Mouse (Mus musculus): ENCODE measurements at regions not wholly inside any gene's neighbourhood (a gene's known extent, or its start where the extent isn't known, plus 50 kb on each side); places are given as distances from the start of the nearest gene placed in this dataset.
"Not testable (repeated sequence)": the region's sequence is repeated elsewhere in the genome, so short reads cannot be mapped to it uniquely, and the experiment has no call there.

DNA sequence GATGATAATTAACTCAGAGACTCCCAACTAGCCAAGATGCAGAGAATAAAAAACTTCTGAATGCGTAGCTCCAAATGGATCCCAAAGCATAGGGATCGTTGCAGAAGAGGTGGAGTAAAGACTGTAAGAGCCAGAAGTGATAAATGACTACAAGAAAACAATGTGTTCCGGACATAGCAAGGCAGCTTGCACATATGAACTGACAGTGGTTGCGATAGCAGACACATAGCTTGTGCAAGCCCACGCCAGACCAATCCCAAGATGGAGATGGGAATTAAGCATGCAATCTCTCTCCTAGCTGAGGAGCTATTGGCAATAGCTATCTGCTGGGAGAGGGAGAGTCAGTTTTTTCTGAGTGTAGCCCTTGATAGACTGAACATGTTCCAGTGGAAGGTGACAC, 248.5 kb upstream of the Pik3r1 start:
- intact Hi-C loops (cut with DNase I): no loop called here
- DNase-seq: no peak

DNA sequence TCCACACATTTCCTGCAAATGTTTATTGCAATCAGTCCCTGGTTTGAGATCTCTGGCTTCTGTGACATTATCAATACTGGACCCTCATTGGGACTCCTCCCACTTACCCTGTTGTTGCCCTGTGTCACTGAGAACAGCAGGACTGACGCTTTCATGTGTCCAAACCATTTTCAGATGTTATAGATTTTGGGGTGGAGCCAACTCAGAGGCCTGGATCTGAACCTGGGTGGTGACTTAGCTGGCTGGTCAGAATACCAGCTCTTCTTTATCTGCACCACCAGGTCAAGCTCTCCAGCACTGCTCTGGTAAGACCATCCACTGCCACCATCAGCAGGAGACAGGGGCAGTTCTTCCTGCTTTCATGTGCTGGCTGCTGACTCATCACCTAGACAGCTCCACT, 254.3 kb upstream of the Pik3r1 start:
- DNase-seq: no peak
- intact Hi-C loops (cut with DNase I): no loop called here

DNA sequence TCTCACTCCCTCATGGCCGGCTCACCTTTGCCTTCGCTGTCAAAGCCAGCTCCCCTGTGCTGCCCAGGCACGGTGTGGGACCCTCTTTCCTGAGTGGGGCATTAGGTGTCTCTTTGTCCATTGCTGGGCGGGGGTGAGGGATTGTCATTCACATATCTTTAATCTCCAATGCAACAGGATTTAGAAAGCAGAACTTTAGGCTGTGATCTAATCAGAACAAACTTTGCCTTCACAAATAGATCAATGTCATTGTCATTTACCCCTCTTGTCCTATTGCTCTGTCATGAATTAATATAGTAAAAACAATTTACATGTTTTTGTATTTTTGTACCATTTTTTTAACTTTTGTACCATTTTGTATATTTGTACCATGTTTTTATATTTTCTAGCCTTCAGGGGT, 254.7 kb upstream of the Pik3r1 start:
- intact Hi-C loops (cut with DNase I): no loop called here
- no peak for DNase-seq

DNA sequence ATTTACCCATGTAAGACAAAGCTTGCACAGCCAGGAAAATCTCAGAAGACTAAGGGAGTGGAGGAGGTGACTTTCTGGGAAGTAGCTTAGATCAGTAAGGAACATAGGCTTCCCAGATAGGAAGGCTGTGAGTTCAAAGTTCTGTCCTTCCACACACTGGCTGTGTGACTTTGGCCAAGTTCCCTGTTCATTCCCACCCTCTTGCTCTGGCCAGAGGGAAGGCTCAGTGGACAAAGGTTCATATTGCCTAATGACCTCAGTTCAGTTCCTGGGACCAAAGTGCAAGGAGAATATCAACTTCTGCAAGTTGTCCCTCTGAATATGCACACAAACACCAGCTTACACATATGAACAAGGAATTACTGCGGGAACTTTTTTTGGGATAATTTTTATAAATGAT, 255.6 kb upstream of the Pik3r1 start:
- no peak for DNase-seq

DNA sequence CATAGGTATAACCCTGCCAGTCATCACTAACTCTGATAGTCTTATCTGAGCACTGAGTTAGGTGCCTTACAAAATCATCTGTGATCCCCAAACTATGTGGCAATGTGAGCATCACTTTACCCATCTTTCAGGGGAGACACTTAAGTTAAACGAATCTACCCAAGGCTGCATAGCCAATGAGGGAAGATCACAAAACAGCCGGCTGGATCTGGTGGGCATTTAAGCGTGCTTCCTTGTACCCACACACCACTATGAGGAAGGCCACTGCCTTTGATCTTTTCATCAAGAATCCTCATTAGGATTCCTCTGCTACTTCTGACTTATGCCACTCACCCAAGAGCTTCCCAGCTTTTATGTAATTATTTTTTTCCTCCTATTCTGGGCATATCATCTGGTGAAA, 257.1 kb upstream of the Pik3r1 start:
- DNase-seq: no peak
- intact Hi-C loops (cut with DNase I): no loop called here

More for the DNA sequence above, 255.6 kb upstream of the Pik3r1 start:
- intact Hi-C loops (cut with DNase I): no loop called here

DNA sequence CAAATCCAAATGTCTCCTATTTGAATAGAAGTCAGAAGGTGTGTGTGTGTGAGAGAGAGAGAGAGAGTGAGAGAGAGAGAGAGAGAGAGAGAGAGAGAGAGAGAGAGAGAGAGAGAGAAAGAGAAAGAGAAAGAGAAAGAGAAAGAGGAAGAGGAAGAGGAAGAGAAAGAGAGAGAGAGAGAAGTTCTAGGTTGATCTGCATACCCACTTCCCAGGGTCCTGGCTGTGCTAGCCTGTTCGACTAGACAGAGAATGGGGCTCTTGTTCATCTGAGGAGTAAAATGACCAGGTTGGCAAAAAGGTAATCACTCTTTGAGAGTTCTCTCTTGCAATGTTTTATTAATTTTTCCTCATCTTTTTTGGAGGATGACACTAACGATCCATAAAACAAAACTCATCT, 257.5 kb upstream of the Pik3r1 start:
- intact Hi-C loops (cut with DNase I); DNase-seq: not testable (repeated sequence)

DNA sequence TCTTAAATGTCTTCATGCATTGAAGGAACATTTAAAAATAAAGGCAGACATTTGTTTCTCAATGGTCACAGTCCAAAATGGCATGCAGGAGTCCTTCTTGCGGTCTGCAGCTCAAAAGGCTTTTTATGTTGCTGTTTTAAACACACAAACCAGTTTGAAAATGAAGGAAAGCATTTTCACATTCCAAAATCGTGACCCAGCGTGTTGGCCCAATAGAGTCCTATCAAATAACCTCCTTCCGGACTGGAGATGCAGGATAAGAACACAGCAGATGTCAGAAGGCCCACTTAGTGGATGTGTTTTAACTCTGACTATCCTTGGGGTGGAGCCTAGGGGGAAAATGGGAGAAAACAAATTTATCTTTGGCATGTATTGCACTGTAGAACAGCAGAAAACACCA, 263.4 kb upstream of the Pik3r1 start:
- intact Hi-C loops (cut with DNase I): no loop called here

DNA sequence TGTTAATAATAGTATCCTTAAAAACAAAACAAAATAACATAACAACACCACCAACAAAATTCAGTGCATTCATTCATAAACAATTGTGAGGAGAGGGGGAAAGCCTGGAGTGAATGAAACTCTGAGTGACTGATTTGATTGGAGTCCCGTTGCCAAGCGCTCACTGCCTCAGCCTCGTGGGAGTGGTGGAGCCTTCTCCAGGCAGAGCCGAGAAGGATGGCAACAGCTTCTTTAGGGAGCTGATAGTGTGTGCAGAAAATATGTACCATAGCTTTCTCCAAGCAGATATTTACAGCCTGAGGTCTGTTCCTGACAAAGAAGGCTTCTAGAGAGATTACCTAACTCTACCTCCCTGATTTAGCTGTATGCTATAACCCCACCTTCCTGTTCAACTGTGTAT, 266.5 kb upstream of the Pik3r1 start:
- intact Hi-C loops (cut with DNase I): no loop called here
- DNase-seq: no peak

More for the DNA sequence above, 263.4 kb upstream of the Pik3r1 start:
- no peak for DNase-seq

DNA sequence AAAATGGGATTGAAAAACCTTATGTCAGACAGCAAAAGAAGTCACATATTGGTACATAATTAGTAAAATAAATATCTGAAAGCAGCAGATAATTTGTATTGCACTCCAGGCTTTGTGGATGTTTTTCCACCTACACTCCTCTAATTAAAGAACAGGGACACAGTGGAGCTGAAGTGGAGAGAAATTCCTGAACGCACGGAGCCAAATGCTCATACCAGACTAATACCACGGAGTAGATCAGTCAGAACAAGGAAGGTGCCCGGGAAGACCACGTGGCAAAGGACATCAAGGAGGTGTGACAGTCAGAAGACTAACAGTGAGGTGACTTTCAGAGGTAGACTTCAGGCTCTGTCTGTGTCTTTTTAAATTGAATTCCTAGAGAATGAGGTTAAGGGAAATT, 268.0 kb upstream of the Pik3r1 start:
- intact Hi-C loops (cut with DNase I): no loop called here
- DNase-seq: no peak

DNA sequence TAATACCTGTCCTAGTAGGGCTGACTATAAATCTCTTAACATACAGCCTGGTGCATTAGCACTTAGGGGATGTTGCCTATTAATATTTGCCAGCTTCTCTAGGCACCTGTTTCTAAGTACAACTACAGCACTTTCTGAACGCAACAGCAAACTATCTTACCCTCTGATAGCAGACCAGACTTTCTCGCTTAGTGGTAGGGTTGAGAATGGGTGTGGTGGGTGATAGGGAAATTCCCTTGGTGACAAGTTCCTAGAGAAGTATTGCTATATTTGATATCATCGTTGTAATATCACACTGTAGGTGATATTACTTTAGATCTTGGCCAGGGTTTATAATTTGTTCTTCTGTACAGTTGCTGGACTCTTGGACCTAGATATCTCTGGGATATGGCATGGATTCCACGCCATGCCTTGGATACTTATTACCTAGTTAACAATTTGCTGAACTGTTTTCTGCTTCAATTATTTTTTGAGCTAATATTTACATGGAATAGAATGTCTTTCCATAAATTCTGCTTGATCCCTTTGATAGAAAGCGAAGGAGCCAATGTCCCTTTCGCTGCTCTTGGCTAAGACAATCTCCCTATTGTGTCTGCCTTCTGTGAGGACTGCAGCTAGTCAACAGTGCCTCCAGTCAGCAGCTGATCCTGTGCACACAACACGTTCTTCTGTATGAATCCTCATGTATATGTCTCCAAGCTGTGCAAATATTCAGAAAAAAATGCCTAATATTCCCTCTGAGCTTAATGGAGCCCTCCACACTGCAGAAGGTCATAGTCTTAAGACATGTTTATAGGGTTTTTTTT, 269.0 kb upstream of the Pik3r1 start:
- no peak for DNase-seq
- intact Hi-C loops (cut with DNase I): no loop called here

DNA sequence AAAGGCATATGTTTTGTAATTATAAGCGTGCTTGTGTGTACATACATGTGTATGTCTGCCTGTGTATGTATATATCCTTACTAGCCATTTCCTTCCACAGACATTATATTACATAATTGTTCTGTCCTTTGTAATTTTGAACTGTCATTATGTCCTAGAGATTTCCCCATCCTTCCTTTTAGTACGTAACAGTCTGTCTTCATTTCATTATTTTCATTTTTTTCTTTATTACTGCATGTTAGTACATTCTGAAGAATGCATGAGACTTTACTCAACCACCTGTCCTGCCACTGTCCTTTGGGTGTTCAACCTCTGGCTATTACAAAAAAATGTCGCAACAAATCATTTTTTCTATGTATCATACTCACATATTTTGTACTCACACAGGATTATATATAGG, 292.2 kb upstream of the Pik3r1 start:
- intact Hi-C loops (cut with DNase I): no loop called here
- no peak for DNase-seq

DNA sequence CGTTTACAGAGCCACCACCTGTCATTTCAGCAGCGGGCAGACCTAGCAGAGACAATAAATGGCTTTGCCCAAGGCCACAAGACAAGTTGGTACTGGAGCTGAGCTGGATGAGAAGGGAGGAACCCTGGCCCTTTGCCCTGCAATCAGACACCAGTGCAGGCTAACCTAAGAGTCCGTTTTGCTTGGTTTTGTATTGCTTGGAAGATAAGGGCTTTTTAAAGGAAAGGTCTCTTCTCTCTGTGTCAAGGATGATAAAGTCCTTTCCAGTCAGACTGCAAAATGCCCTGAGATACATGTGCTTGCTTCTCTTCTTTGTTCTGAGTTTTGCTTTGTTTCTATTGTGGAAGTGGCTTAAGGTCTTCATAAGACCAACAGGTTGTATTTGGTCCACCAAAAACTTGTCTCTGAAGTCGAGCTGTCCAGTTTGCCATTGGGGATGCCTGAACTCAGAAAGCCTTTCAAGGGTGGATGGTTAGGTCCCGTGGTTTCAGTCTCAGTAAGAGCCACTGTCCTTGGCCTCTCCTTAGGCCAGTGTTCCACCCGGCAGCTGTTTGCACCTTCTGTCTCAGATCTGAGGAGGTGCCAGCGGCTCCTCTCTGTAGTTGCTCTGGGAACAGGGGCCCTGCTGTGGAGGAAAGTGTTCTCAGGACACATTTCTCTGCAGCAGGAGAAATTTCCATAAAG, 296.7 kb upstream of the Pik3r1 start:
- peak; percentile 24 for DNase-seq
- intact Hi-C loops (cut with DNase I): no loop called here

DNA sequence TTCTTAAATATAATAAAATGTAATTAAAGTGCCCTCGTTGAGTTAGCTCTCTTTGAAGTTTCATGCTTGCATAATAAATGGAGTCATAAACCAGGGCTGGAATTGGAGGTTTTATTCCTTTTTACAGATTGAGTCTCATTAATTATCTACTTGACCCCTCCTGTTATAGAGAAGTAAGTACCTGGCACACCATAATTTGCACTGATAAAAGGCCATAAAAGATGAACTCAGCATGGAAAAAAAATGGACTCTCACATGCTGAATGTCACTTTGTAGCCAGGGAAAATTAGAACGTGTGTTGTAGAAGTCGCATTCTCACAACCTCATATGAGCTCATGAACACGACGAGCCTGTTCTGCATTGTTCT, 297.2 kb upstream of the Pik3r1 start:
- DNase-seq: no peak
- intact Hi-C loops (cut with DNase I): no loop called here

DNA sequence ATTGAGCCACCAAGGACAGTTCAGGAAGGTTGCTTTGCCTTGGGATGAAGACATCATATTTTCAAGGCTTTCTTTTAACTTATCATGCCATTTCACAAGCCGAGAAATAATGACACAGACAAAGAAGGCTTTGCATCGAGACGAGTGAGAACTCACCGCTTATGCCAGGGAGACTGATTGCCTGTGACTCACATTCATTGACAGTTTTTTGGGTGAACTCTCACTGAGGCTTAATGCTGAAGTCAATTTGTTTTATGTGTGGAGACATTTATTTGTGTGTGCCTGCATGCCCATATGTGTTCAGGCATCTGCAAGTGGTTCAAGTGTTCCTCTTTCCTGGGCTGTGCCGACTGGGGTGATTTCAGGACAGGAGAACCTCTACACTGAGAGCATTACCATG, 297.8 kb upstream of the Pik3r1 start:
- intact Hi-C loops (cut with DNase I): no loop called here
- DNase-seq: no peak

DNA sequence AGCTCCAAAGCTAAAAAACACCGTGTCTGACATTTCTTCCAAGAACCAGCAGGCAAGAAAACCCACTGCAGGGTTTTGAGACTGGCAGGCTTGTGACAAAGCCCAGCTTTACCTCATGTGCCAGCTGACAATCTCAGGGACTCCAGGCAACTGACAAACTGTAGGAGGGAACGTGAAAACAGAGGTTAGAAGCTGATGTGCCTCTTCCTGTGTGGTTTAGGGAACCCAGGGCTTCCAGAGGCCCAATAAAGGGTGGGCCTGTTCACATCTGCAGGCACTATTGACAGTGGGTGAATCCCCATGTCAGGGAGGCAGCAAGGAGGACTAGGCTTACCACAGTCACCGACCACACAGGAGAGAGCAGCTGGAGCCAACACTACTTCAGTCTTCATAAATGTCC, 302.7 kb upstream of the Pik3r1 start:
- no peak for DNase-seq
- intact Hi-C loops (cut with DNase I): no loop called here

DNA sequence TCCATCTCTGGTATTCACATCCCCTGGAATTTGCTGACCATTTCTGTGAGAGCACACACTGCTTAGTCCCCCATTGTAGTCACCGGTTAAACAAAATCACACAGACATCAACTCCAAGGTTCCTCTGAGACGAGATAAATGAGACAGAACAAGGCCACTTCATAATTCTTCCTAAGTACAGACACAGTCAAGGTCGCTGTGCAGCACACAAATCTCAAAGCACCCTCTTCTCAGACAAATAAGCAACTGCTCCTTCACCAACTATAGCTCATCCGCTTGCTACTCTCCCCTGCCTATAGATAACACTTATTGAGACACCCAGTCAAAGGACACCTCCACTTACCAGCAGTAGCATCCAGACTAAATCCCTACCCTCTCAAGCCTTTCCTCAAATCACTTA, 304.3 kb upstream of the Pik3r1 start:
- no peak for DNase-seq
- intact Hi-C loops (cut with DNase I): no loop called here

DNA sequence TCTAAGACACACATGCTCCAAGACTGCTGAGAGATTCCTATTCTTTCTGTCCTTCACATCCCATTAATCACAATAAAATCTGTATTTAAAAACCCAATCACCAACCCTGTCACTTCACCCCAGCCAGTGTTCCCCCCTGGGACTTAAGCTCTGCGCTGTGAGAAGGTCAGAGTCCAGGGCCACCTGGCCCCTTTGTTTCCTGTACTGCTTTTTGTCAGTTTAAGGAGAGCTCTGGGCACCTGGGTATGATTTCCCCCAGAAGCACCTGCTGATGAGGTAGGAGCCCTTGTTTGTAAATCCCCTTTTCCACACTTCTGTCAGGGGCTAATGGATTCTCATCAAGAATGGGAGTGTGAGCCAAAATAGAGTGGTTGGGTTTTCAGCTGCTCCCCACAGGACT, 319.7 kb upstream of the Pik3r1 start:
- DNase-seq: no peak
- intact Hi-C loops (cut with DNase I): no loop called here

DNA sequence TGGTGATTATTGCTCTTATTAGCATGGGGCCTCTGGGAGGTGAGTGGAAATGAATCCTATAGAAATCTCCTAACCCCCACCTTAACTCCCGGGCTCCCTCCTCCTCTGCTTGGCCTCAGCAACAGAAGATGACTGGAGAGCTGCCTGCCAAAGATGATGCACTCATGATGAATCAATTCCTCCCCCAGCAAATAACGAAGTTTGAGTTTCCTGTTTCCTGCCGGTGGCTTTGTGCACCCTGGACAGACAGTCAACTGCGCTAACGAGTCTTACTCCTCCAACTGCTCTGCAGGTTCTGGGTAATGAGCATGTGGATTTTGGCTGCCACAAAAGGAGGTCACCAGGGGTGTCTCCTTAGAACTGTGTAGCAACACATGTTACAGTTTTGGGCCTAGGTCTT, 321.5 kb upstream of the Pik3r1 start:
- intact Hi-C loops (cut with DNase I): no loop called here
- no peak for DNase-seq

DNA sequence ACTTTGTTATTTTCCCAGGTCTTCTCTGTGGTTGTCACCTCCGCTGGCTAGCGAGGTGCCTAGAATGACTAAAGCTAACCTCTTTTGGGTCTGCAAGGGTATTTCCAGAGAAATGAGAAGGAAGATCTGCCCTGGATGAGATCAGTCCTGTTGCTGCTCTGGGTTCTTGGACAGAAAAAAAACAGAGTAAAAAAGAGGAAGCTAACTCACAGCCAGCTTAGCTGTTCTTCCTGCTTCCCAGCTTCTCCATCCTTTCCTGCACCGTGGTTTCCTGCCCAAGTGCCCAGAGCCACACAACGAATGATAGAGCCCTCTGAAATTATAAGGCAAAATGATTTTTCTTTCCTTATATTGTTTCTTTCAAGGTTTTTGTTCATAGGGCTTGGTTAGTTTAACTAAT, 326.2 kb upstream of the Pik3r1 start:
- no peak for DNase-seq
- intact Hi-C loops (cut with DNase I): no loop called here

DNA sequence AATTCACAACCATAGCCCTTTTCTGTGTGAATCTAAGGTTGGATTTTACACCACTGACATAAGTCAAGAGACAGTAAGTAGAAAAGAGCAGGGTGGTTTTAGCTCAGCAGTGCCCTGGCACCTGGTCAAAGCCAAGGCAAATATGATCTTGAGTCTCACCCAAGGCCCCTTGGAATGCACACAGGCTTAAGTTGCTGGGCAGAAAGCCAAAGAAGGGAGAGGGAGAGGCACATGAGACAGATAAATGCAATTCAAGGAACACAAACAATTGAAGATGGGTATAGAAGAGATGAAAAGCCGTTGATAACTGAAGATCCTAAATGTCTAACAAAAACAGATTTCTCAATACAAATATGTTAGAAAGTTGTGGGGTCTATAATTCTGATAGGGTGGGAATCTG, 335.1 kb upstream of the Pik3r1 start:
- intact Hi-C loops (cut with DNase I): no loop called here

DNA sequence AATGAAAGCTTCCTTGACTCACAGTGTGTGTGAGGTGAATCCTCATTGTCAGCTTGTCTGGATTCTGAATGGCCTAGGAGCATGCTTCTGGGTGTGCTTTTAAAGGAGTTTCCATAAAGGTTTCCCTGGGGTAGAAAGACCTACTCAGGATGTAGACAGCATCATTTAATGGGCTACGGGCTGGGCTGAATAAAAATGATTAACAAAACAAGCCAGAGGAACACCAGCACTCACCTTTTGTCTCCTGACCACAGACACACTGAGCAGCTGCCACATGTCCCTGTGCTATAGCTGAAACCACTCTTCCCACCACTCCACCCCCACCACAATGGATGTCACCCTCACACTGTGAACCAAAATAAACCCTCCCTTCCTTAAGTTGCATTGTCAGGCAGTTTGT, 338.2 kb upstream of the Pik3r1 start:
- DNase-seq: no peak
- intact Hi-C loops (cut with DNase I): no loop called here

More for the DNA sequence above, 335.1 kb upstream of the Pik3r1 start:
- peak; percentile 45 for DNase-seq

DNA sequence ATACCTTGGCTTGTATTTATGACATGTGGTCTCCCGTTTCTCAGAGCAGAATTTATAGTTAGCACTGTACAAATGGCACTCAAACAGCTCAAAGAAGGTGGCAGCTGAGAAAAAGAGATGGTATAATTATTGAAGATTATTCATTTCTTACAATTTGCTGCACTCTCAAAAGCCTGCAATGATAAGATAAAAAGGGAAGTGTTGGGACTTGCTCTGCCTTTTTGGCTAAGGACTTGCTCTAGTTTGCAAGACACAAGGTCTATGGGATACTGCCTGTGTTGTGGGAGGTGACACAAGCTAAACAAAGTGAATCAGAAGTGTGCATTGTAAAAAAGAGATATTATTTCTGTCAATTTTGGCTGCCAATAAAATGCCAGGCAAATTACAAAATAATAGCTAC, 340.2 kb upstream of the Pik3r1 start:
- DNase-seq: no peak
- intact Hi-C loops (cut with DNase I): no loop called here

DNA sequence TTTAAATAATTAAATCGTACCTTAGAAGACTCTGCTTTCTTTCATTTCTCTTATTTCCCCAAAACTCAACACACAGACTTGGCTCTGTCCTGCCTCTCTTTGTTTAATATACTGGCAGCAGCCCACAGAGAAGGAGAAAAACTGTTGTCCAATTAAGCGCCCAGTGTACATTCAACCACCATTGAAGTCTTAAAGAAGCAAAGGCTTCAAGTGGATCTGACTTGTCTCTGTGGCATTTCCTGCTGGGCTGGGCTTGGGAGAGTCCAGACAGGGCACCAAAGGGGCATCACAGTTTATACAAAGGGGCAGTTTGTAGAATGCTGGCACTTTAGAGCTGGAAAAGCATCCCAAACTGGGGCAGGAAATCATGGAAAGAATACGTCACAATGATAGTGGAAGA, 340.9 kb upstream of the Pik3r1 start:
- intact Hi-C loops (cut with DNase I): no loop called here
- no peak for DNase-seq
